Mouse (Mus musculus) adrenal gland, postnatal 36 days (tissue): ENCODE measurements around the gene Gm11757. TPM values are rescaled to one million over a fixed set of nuclear protein-coding genes. Genes with fewer than 3 reads are reported as not detected.
"Not testable (repeated sequence)": the region's sequence is repeated elsewhere in the genome, so short reads cannot be mapped to it uniquely, and the experiment has no call there.

ENCODE experiments used
- DNase-seq, 2 experiments: peaks; one replicate each; pipeline ENCODE4 v3.0.0; 2021; ENCODE audit warnings: mixed read lengths in 1 of 2
- long read RNA-seq, 2 experiments: library from polyadenylated mRNA; stranded (forward); transcript quantifications; one replicate each; pipeline ENCODE4 v2.0.0; 2021; ENCODE audit warnings: borderline sequencing depth in 2 of 2
- total RNA-seq, 2 experiments: library from RNA; stranded (reverse); gene quantifications; 2 replicates each; pipeline ENCODE4 v1.2.3; 2021

Gm11757 gene
- total RNA-seq: not detected
- long read RNA-seq, experiment 1: 0 reads
- long read RNA-seq, experiment 2: 0 reads

GRCm38 (mm10) chr4:73891012-73891411 is at the start of gene Gm11757:
Gene Gm11757, minus strand, starts transcription at chr4:73891112.
- DNase-seq: not testable (repeated sequence)

GRCm38 (mm10) chr4:73920660-73921059 is 29.7 kb upstream of the Gm11757 start, which contains the start of gene Gm11756:
Gene Gm11756, minus strand, starts transcription at chr4:73920760.
- DNase-seq: not testable (repeated sequence)

- not testable (repeated sequence) for DNase-seq
Observed at GRCm38 (mm10) chr4:73905853-73906252, 14.9 kb upstream of the Gm11757 start, which contains the start of gene Gm13871. Gene Gm13871, minus strand, starts transcription at chr4:73905953.

- not testable (repeated sequence) for DNase-seq
Observed at GRCm38 (mm10) chr4:73876166-73876565, 14.7 kb downstream of the Gm11757 start, which contains the start of gene Gm11758. Gene Gm11758, minus strand, starts transcription at chr4:73876266.

Other genes with a start within 250 kb of the Gm11757 start
- not detected for gene Gm11239, start 222.8 kb downstream of the Gm11757 start, total RNA-seq
- gene Gm428, start 207.6 kb downstream of the Gm11757 start, total RNA-seq: not detected
- gene Rasef, start 100.1 kb downstream of the Gm11757 start, total RNA-seq: not detected
- not detected for gene Gm11758, start 14.8 kb downstream of the Gm11757 start, total RNA-seq
- gene Gm13871, start 14.8 kb upstream of the Gm11757 start, total RNA-seq: not detected
- gene Gm11756, start 29.6 kb upstream of the Gm11757 start, total RNA-seq: not detected
- gene 2310002L09Rik, start 59.7 kb upstream of the Gm11757 start, total RNA-seq: not detected
- under 1 TPM; 0.23 to 0.36 TPM for gene Frmd3, start 122.3 kb upstream of the Gm11757 start, total RNA-seq